Mouse (Mus musculus): ENCODE measurements around the gene Slc4a4. TPM values are rescaled to one million over a fixed set of nuclear protein-coding genes. Genes with fewer than 3 reads are reported as not detected.

Gene Slc4a4
- polyA plus RNA-seq, 1 experiment, result 905 TPM

DNA sequence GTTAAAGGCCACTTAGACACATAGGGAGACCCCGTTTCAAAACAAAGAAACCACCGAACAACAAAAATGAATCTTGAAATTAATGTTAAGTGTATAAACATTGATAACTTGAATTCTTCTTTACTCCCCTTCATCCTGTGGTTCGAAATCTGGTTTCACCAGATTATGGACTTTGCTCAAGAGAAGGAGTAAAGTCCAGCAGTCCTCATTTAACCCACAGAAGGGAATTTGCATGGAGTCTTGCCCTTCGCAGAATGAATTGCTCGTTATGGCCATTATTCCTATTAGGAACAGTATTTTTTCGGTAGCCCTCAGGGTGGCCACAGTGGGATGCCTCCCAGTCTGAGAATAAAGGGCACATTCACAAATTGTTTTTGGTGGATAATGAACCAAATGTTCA lies 131.9 kb downstream of the Slc4a4 start:
- 61% methylated on average over 6 of the region's 6 CpGs for WGBS
- TF ChIP-seq POLR2A (IDR thresholded peaks at IDR 0.05; ENCODE audit: insufficient read depth, low read depth, low read length) (no peak), CTCF (IDR thresholded peaks at IDR 0.05; ENCODE audit: insufficient read depth, low read depth, low read length) (no peak)

DNA sequence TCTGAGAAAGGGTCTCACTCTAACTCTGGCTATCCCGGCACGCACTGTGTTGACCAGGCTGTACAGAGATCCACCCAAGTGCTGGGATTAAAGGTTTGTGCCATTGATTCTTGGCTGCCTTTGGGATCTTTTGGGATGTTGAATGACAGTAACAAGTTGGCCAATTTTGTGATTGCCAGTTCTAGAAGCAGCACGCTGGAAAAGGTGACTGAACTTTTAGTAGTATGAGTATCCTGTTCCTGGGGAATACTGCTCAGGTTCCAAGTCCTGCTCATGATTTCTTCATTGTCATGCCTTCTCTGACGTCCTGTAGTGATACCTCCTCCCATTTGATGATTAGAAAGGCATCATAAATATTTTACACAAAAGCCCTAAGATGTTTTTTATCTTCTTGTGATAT lies 137.8 kb downstream of the Slc4a4 start:
- Histone ChIP-seq H3K27ac (ENCODE audit: insufficient read depth, low read depth, low read length) (peak overlapping the region; percentile 84; the same call in 1 of the 2 replicates), H3K4me1 (ENCODE audit: control insufficient read depth, insufficient read depth, low read length) (peaks cover 7% of the 10 kb centered on the region), H3K4me3 (ENCODE audit: insufficient read depth, low read depth, low read length) (no peak overlapping the region)
- TF ChIP-seq CTCF (IDR thresholded peaks at IDR 0.05; ENCODE audit: insufficient read depth, low read depth, low read length), result no peak
- TF ChIP-seq POLR2A (IDR thresholded peaks at IDR 0.05; ENCODE audit: insufficient read depth, low read depth, low read length), result no peak
- 72% methylated on average over 4 of the region's 4 CpGs for WGBS

More for the DNA sequence above, 131.9 kb downstream of the Slc4a4 start:
- Histone ChIP-seq H3K27ac (ENCODE audit: insufficient read depth, low read depth, low read length) (no peak overlapping the region), H3K4me1 (ENCODE audit: control insufficient read depth, insufficient read depth, low read length) (peaks cover 6% of the 10 kb centered on the region), H3K4me3 (ENCODE audit: insufficient read depth, low read depth, low read length) (no peak overlapping the region)

DNA sequence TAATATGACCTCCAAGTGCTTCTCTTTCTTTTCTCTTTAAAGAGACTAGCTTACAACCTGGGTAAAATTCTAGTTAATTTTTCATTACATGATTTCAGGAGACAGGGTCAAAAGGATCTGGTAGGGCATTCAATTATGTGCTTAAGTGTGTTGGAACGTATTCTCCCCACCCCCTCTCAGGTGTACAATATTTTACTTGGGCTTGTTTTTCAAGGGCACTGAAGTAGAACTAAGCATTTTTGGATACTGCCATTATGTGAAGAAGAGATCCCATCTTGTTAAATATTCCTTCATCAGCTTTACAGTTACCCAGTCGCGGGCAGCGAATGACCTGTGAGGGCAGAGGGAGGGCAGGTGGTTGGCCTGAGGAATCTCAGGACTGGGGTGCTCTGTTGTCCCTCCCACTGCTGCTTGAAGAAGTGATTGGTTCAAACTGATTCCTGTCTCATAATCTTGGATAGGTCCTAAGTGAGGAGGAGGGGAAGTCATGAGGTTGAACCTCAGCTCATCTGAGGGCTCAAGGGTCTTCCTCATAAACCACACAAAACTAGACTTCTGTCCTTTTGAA lies 141.0 kb downstream of the Slc4a4 start:
- TF ChIP-seq POLR2A (IDR thresholded peaks at IDR 0.05; ENCODE audit: insufficient read depth, low read depth, low read length), result no peak
- no peak for TF ChIP-seq CTCF (IDR thresholded peaks at IDR 0.05; ENCODE audit: insufficient read depth, low read depth, low read length)
- 93% methylated on average over 4 of the region's 4 CpGs for WGBS
- no peak overlapping the region for H3K27ac ChIP-seq (ENCODE audit: insufficient read depth, low read depth, low read length)
- peaks cover 7% of the 10 kb centered on the region for H3K4me1 ChIP-seq (ENCODE audit: control insufficient read depth, insufficient read depth, low read length)
- no peak overlapping the region for H3K4me3 ChIP-seq (ENCODE audit: insufficient read depth, low read depth, low read length)

DNA sequence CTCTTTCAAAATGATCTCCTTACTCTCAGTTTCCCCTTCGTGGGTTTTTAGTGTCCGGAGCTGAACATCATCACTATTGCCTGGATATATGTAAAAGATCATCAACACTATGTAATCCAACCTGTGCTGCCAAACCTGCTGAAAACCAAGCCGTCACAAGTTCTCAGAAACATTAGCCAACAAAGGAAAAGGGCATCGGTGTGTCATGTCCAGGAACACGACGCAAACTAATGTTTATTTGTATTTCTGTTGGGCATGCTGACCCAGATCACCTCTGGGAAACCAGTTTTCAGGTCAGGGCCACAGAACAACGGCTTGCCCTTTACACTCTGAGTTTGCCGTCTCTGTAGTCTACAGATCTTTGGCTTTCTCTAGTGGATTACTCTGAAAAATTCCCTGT lies 146.0 kb downstream of the Slc4a4 start:
- Histone ChIP-seq H3K4me1 (ENCODE audit: control insufficient read depth, insufficient read depth, low read length) (peaks cover 7% of the 10 kb centered on the region), H3K27ac (ENCODE audit: insufficient read depth, low read depth, low read length) (no peak overlapping the region), H3K4me3 (ENCODE audit: insufficient read depth, low read depth, low read length) (no peak overlapping the region)
- 88% methylated on average over 8 of the region's 8 CpGs for WGBS
- TF ChIP-seq POLR2A (IDR thresholded peaks at IDR 0.05; ENCODE audit: insufficient read depth, low read depth, low read length), result no peak
- no peak for TF ChIP-seq CTCF (IDR thresholded peaks at IDR 0.05; ENCODE audit: insufficient read depth, low read depth, low read length)

DNA sequence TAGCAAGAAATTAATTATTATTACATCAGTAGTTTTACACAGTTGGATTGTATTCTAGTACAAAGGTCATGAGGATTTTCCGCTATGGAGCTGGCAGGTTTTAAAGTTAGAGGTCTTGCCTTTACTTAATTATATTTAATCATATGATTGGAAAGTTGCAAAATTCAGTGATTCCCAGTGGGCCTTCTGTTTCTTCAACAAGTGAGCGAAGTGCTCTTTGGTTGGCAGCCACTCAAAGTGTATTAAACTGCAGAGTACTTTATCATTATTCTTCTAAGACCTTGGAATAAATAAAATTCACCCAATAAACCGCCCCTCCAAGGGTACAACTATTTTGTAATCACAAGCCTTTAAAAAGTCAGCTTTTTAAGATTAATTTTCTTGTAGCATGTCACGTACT lies 146.6 kb downstream of the Slc4a4 start:
- 66% methylated on average over 4 of the region's 4 CpGs for WGBS
- no peak for TF ChIP-seq POLR2A (IDR thresholded peaks at IDR 0.05; ENCODE audit: insufficient read depth, low read depth, low read length)
- TF ChIP-seq CTCF (IDR thresholded peaks at IDR 0.05; ENCODE audit: insufficient read depth, low read depth, low read length), result no peak
- Histone ChIP-seq H3K27ac (ENCODE audit: insufficient read depth, low read depth, low read length) (no peak overlapping the region), H3K4me1 (ENCODE audit: control insufficient read depth, insufficient read depth, low read length) (peaks cover 5% of the 10 kb centered on the region), H3K4me3 (ENCODE audit: insufficient read depth, low read depth, low read length) (no peak overlapping the region)

DNA sequence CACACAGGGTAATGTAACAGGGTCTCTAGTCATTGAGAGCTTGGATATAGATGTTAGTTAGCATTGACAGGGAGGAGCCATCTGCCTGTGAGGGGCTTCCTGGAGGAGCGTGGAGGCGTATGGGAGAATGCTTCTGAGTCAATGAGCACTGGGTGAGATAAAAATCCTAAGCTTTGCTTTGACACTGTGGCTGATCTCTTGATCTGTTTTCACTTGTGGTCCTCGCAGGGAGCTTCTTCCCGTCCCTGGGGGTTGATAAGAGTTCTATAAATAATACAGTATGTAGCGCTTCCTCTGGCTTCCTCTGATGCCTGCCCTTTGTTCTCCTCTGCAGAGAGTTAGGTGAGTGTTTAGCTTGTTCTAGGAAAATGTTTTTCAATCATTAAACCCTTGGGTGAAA lies 149.5 kb downstream of the Slc4a4 start:
- no peak for TF ChIP-seq POLR2A (IDR thresholded peaks at IDR 0.05; ENCODE audit: insufficient read depth, low read depth, low read length)
- TF ChIP-seq CTCF (IDR thresholded peaks at IDR 0.05; ENCODE audit: insufficient read depth, low read depth, low read length), result no peak
- peak overlapping the region; percentile 55 for H3K27ac ChIP-seq (ENCODE audit: insufficient read depth, low read depth, low read length)
- H3K4me1 ChIP-seq (ENCODE audit: control insufficient read depth, insufficient read depth, low read length), result peaks cover 5% of the 10 kb centered on the region
- no peak overlapping the region for H3K4me3 ChIP-seq (ENCODE audit: insufficient read depth, low read depth, low read length)
- 26% methylated on average over 5 of the region's 5 CpGs for WGBS

DNA sequence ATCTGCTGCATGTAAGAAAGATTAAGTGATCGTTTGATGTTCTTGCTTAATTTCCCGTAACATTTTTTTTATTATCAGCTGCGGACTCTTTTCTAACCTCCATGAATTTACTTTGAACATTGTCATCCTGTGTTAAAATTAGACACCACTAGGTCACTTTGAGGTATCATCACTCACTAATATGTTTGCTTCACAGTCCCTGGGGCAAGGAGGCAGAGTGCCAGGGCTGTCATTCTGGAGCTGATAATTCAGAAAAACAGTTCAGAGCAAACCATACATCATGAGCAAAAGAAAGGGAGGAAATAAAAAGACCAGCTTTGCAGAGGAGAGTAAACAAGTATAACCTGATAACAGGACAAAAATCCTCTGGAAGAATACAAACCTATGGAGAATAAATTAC lies 154.2 kb downstream of the Slc4a4 start:
- no peak for TF ChIP-seq POLR2A (IDR thresholded peaks at IDR 0.05; ENCODE audit: insufficient read depth, low read depth, low read length)
- no peak for TF ChIP-seq CTCF (IDR thresholded peaks at IDR 0.05; ENCODE audit: insufficient read depth, low read depth, low read length)
- no peak overlapping the region for H3K4me3 ChIP-seq (ENCODE audit: insufficient read depth, low read depth, low read length)
- H3K4me1 ChIP-seq (ENCODE audit: control insufficient read depth, insufficient read depth, low read length), result peaks cover 5% of the 10 kb centered on the region
- 79% methylated on average over 3 of the region's 3 CpGs for WGBS
- H3K27ac ChIP-seq (ENCODE audit: insufficient read depth, low read depth, low read length), result no peak overlapping the region

DNA sequence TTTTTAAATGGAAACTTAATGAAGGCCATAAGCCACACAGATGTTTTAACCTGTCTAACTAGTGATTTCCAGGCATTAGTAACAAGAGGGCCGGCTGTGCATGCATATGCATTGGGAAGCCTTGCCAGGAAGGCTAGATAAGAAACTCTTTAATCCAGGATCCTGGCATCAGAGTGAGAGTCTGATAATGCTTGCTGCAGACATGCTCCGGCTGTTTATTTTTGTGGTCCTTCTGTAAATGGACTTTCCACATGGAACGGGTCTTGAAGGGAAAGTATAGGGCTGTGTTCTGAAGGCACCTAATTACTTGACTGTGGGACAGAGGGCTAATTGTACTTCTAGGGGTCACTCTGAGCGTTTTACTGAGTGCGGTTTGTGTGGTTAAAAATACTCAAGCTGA lies 157.2 kb downstream of the Slc4a4 start:
- no peak overlapping the region for H3K4me3 ChIP-seq (ENCODE audit: insufficient read depth, low read depth, low read length)
- no peaks in the 10 kb centered on the region for H3K4me1 ChIP-seq (ENCODE audit: control insufficient read depth, insufficient read depth, low read length)
- TF ChIP-seq CTCF (IDR thresholded peaks at IDR 0.05; ENCODE audit: insufficient read depth, low read depth, low read length) (no peak), POLR2A (IDR thresholded peaks at IDR 0.05; ENCODE audit: insufficient read depth, low read depth, low read length) (no peak)
- WGBS, result 34% methylated on average over 5 of the region's 5 CpGs
- H3K27ac ChIP-seq (ENCODE audit: insufficient read depth, low read depth, low read length), result no peak overlapping the region

DNA sequence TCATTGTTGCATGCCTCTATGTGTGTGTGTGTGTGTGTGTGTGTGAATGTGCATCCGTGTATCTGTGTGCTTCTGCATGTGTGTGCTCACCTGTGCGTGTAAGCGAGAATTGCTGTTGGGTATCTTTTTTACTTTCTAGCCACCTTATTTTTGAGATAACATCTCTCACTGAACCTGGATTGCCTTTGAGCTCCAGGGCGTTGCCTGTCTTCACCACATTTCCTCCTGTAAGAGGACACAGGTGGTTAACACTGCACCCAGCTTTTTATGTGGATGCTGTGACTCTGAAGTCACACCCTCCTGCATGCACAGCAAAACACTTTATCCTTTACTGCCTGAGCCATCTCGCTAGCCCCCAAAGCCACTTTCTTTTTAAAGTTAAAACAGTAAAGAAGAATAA lies 158.2 kb downstream of the Slc4a4 start:
- Histone ChIP-seq H3K4me3 (ENCODE audit: insufficient read depth, low read depth, low read length) (no peak overlapping the region), H3K27ac (ENCODE audit: insufficient read depth, low read depth, low read length) (no peak overlapping the region), H3K4me1 (ENCODE audit: control insufficient read depth, insufficient read depth, low read length) (no peaks in the 10 kb centered on the region)
- no peak for TF ChIP-seq POLR2A (IDR thresholded peaks at IDR 0.05; ENCODE audit: insufficient read depth, low read depth, low read length)
- TF ChIP-seq CTCF (IDR thresholded peaks at IDR 0.05; ENCODE audit: insufficient read depth, low read depth, low read length), result no peak
- WGBS, result 96% methylated on average over 5 of the region's 5 CpGs

DNA sequence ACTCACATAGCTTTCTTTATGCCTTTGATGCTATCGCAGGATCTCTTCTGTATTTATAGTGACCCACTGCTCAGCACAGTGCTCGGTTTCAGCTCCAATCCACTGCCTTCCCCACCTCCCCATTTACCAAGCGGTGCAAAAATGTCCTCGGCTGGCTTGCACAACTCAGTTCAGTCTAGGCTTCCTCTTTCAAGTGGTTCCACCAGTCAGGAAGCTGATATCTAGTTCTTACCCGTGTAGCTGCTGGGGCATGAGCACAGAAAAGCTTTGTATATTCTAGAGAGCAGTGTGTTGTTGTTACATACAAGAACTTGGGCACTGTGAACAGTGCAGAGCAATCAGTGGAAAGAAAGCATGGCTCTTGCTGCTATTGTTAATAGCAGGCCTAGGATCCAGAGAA lies 165.0 kb downstream of the Slc4a4 start:
- Histone ChIP-seq H3K4me1 (ENCODE audit: control insufficient read depth, insufficient read depth, low read length) (0 out of 2 replicates have a peak, but pooled peaks cover 3% of the 10 kb centered on the region), H3K27ac (ENCODE audit: insufficient read depth, low read depth, low read length) (no peak overlapping the region), H3K4me3 (ENCODE audit: insufficient read depth, low read depth, low read length) (no peak overlapping the region)
- TF ChIP-seq CTCF (IDR thresholded peaks at IDR 0.05; ENCODE audit: insufficient read depth, low read depth, low read length) (no peak), POLR2A (IDR thresholded peaks at IDR 0.05; ENCODE audit: insufficient read depth, low read depth, low read length) (no peak)
- WGBS, result 71% methylated on average over 5 of the region's 5 CpGs

All from olfactory bulb, adult 2 months (tissue).